Mouse (Mus musculus) liver, embryonic 14.5 days (tissue): Measurements from ENCODE around the gene Ddb1.

ENCODE experiments used
- CTCF ChIP-seq: IDR thresholded peaks from 2 replicates; pipeline ENCODE4 v1.5.1; 2016; ENCODE audit warnings: antibody characterized with exemption, low read depth, control low read depth
- EP300 ChIP-seq: IDR thresholded peaks from 2 replicates; pipeline ENCODE4 v1.6.1; 2016; ENCODE audit warnings: antibody characterized with exemption, low read depth

DNA sequence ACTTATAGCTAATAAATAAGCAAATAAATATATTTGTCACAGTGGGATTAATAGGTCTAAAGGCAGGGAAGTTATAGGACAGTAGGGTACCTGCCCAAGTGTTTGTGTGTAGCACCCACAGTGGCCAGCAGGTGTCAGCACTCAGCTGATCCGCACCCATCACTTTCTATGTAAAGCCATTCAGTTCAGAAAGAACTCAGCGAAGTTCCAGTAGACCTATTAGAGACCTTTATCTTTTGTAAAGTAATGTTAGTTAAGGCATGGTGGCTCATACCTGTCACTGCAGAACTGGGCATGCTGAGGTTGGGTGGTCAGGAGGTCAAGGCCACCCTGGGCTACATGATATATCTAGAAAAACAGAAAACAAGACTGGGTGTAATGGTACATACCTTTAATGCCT is 60.4 kb downstream of the Ddb1 start:
- TF ChIP-seq CTCF = peak; percentile 94
- TF ChIP-seq EP300 = no peak
